Mouse (Mus musculus) brain, embryonic 14.5 days (tissue): ENCODE results near the gene Guca2a. TPM values are rescaled to one million over a fixed set of nuclear protein-coding genes. Genes with fewer than 3 reads are reported as not detected.

ENCODE experiments used
- DNase-seq: peaks from one replicate; pipeline ENCODE4 v3.0.0-alpha.2; 2011; ENCODE audit warnings: low read depth
- CTCF ChIP-seq: fragments of 200-500 bp; IDR thresholded peaks from 2 replicates; pipeline ENCODE4 v1.5.1; 2012; ENCODE audit warnings: inconsistent platforms, mild to moderate bottlenecking, moderate library complexity, borderline replicate concordance; ENCODE audit not compliant: insufficient read depth, insufficient read length; ENCODE audit errors: extremely low read depth
- POLR2A ChIP-seq: fragments of 200-500 bp; IDR thresholded peaks from 2 replicates; pipeline ENCODE4 v1.6.1; 2012; ENCODE audit warnings: mild to moderate bottlenecking, inconsistent platforms, borderline replicate concordance; ENCODE audit not compliant: poor library complexity, insufficient read depth, insufficient read length, severe bottlenecking; ENCODE audit errors: extremely low read depth
- polyA plus RNA-seq: library from polyadenylated mRNA; depleted of rRNA; stranded (reverse); fragments of >200 nt; gene quantifications from 2 replicates; pipeline ENCODE4 v1.2.3, GENCODE M21; 2012; rRNA removed

Guca2a gene
- 0.16 TPM in 1 of 2 replicates, not detected in the other for polyA plus RNA-seq

- no peak for DNase-seq
- TF ChIP-seq POLR2A = no peak
- TF ChIP-seq CTCF = no peak
These were observed at the start of gene Guca2a for GRCm38 (mm10) chr4:119637176-119637845. Gene Guca2a (plus strand): TSS chr4:119637704.

GRCm38 (mm10) chr4:119588037-119588436, 49.5 kb upstream of the Guca2a start:
- no peak for DNase-seq
- TF ChIP-seq POLR2A (no peak), CTCF (no peak)

GRCm38 (mm10) chr4:119589423-119589822, 48.1 kb upstream of the Guca2a start:
- TF ChIP-seq CTCF (no peak), POLR2A (no peak)
- DNase-seq = no peak

GRCm38 (mm10) chr4:119590027-119590426, 47.5 kb upstream of the Guca2a start:
- DNase-seq = no peak
- no peak for TF ChIP-seq CTCF
- TF ChIP-seq POLR2A = no peak

GRCm38 (mm10) chr4:119592479-119592878, 45.0 kb upstream of the Guca2a start:
- no peak for DNase-seq
- TF ChIP-seq POLR2A (no peak), CTCF (no peak)

GRCm38 (mm10) chr4:119594331-119594730, 43.2 kb upstream of the Guca2a start:
- TF ChIP-seq CTCF = no peak
- DNase-seq = no peak

GRCm38 (mm10) chr4:119599605-119600004, 37.9 kb upstream of the Guca2a start:
- TF ChIP-seq POLR2A = no peak
- TF ChIP-seq CTCF = no peak
- DNase-seq = no peak

- TF ChIP-seq CTCF (no peak), POLR2A (no peak)
- DNase-seq = no peak
These were observed 28.0 kb upstream of the Guca2a start for GRCm38 (mm10) chr4:119609488-119609887.

GRCm38 (mm10) chr4:119614078-119614477, 23.4 kb upstream of the Guca2a start:
- TF ChIP-seq POLR2A (no peak), CTCF (no peak)
- peak; percentile 8 for DNase-seq

GRCm38 (mm10) chr4:119614724-119615123, 22.8 kb upstream of the Guca2a start:
- DNase-seq = no peak

GRCm38 (mm10) chr4:119626081-119626645, 11.3 kb upstream of the Guca2a start:
- TF ChIP-seq CTCF = no peak
- TF ChIP-seq POLR2A = no peak
- DNase-seq = no peak

More at GRCm38 (mm10) chr4:119614724-119615123, 22.8 kb upstream of the Guca2a start:
- TF ChIP-seq POLR2A (no peak), CTCF (no peak)

- TF ChIP-seq CTCF (no peak), POLR2A (no peak)
These were observed 10.6 kb upstream of the Guca2a start for GRCm38 (mm10) chr4:119626876-119627275.

More at GRCm38 (mm10) chr4:119626876-119627275, 10.6 kb upstream of the Guca2a start:
- DNase-seq = peak; percentile 12
